Mouse (Mus musculus) embryonic facial prominence, embryonic 15.5 days (tissue): Measurements from ENCODE around the gene Dynll1. TPM values are rescaled to one million over a fixed set of nuclear protein-coding genes. Genes with fewer than 3 reads are reported as not detected.

ENCODE experiments used
- ATAC-seq: fragments of 200-750 bp; cut with Nextera tagmentation; 2 replicates; pipeline ENCODE4 v1.8.0; 2017; ENCODE audit warnings: low read depth, moderate TSS enrichment; ENCODE audit not compliant: insufficient number of reproducible peaks, low FRiP score, low TSS enrichment
- H3K27ac ChIP-seq: fragments of 300-500 bp; sonication (generic); replicated peaks from 2 replicates; pipeline ENCODE4 v1.5.1; 2015; ENCODE audit warnings: mild to moderate bottlenecking, inconsistent platforms
- H3K27me3 ChIP-seq: fragments of 300-500 bp; sonication (generic); 2 replicates; pipeline ENCODE4 v1.6.1; 2015; ENCODE audit warnings: inconsistent platforms
- H3K36me3 ChIP-seq: fragments of 300-500 bp; sonication (generic); 2 replicates; pipeline ENCODE4 v1.6.1; 2015; ENCODE audit warnings: mild to moderate bottlenecking, inconsistent platforms
- H3K4me1 ChIP-seq: fragments of 300-500 bp; sonication (generic); 2 replicates; pipeline ENCODE4 v1.6.1; 2015; ENCODE audit warnings: inconsistent platforms
- H3K4me2 ChIP-seq: fragments of 300-500 bp; sonication (generic); replicated peaks from 2 replicates; pipeline ENCODE4 v1.6.1; 2015; ENCODE audit warnings: mild to moderate bottlenecking, inconsistent platforms
- H3K4me3 ChIP-seq: fragments of 300-500 bp; sonication (generic); replicated peaks from 2 replicates; pipeline ENCODE4 v1.5.1; 2015; ENCODE audit warnings: mild to moderate bottlenecking, inconsistent platforms
- H3K9ac ChIP-seq: fragments of 300-500 bp; sonication (generic); 2 replicates; pipeline ENCODE4 v1.6.1; 2015; ENCODE audit warnings: inconsistent platforms
- H3K9me3 ChIP-seq: fragments of 300-500 bp; sonication (generic); replicated peaks from 2 replicates; pipeline ENCODE4 v1.6.1; 2016; ENCODE audit warnings: inconsistent platforms
- WGBS: fragments of 180-500 bp; shearing (Covaris S2); methylation state at CpG from one replicate; pipeline ENCODE4 v1.1.7; 2015; 5-methylcytosine and 5-hydroxymethylcytosine counted together
- polyA plus RNA-seq: library from polyadenylated mRNA; unstranded; fragments of >200 nt; fragmentation: Nextera tagmentation; extraction: Ambion mirVana; gene quantifications from 2 replicates; pipeline ENCODE4 v1.2.1, GENCODE M21; 2015

Gene Dynll1
- polyA plus RNA-seq, 1 experiment from 2014 or later, result 1,800 TPM

- H3K36me3 ChIP-seq, result peaks cover 47% of the 10 kb centered on the region
- H3K4me3 ChIP-seq, result no peak overlapping the region
- H3K4me2 ChIP-seq, result no peak overlapping the region
- WGBS, result 83% methylated on average over 14 of the region's 14 CpGs
- H3K27me3 ChIP-seq, result no peaks in the 10 kb centered on the region
- ATAC-seq, result no peak
- H3K4me1 ChIP-seq, result 0 out of 2 replicates have a peak, but pooled peaks cover 13% of the 10 kb centered on the region
- no peak overlapping the region for H3K27ac ChIP-seq
- H3K9ac ChIP-seq, result no peak overlapping the region
- H3K9me3 ChIP-seq, result no peaks in the 10 kb centered on the region
These were observed 38.1 kb downstream of the Dynll1 start for GRCm38 (mm10) chr5:115262502-115263291.

GRCm38 (mm10) chr5:115261880-115262279 lies 38.9 kb downstream of the Dynll1 start:
- Histone ChIP-seq H3K9me3 (no peaks in the 10 kb centered on the region), H3K4me2 (no peak overlapping the region), H3K27ac (no peak overlapping the region), H3K4me1 (0 out of 2 replicates have a peak, but pooled peaks cover 7% of the 10 kb centered on the region), H3K4me3 (no peak overlapping the region), H3K36me3 (peaks cover 52% of the 10 kb centered on the region), H3K9ac (no peak overlapping the region), H3K27me3 (no peaks in the 10 kb centered on the region)
- ATAC-seq, result no peak
- 84% methylated on average over 1 of the region's 1 CpGs for WGBS

GRCm38 (mm10) chr5:115261141-115261540 lies 39.7 kb downstream of the Dynll1 start:
- WGBS, result 86% methylated on average over 8 of the region's 8 CpGs
- H3K4me1 ChIP-seq, result 0 out of 2 replicates have a peak, but pooled peaks cover 2% of the 10 kb centered on the region
- no peak for ATAC-seq
- H3K27me3 ChIP-seq, result no peaks in the 10 kb centered on the region
- no peak overlapping the region for H3K4me3 ChIP-seq
- H3K27ac ChIP-seq, result no peak overlapping the region
- no peaks in the 10 kb centered on the region for H3K9me3 ChIP-seq
- H3K9ac ChIP-seq, result no peak overlapping the region
- H3K4me2 ChIP-seq, result no peak overlapping the region
- H3K36me3 ChIP-seq, result peaks cover 54% of the 10 kb centered on the region

GRCm38 (mm10) chr5:115260356-115260755 lies 40.4 kb downstream of the Dynll1 start:
- peaks cover 62% of the 10 kb centered on the region for H3K36me3 ChIP-seq
- no peak overlapping the region for H3K4me3 ChIP-seq
- H3K4me2 ChIP-seq, result no peak overlapping the region
- no peaks in the 10 kb centered on the region for H3K9me3 ChIP-seq
- 80% methylated on average over 6 of the region's 6 CpGs for WGBS
- H3K27me3 ChIP-seq, result no peaks in the 10 kb centered on the region
- ATAC-seq, result no peak
- no peak overlapping the region for H3K9ac ChIP-seq
- H3K4me1 ChIP-seq, result no peaks in the 10 kb centered on the region
- no peak overlapping the region for H3K27ac ChIP-seq

GRCm38 (mm10) chr5:115256909-115257546 lies 43.8 kb downstream of the Dynll1 start:
- ATAC-seq, result no peak
- Histone ChIP-seq H3K27me3 (no peaks in the 10 kb centered on the region), H3K9me3 (no peaks in the 10 kb centered on the region), H3K27ac (no peak overlapping the region), H3K4me1 (no peaks in the 10 kb centered on the region), H3K36me3 (peaks cover 57% of the 10 kb centered on the region), H3K4me2 (no peak overlapping the region), H3K9ac (no peak overlapping the region), H3K4me3 (no peak overlapping the region)
- whole genome bisulfite sequencing, result 92% methylated on average over 10 of the region's 10 CpGs

- no peaks in the 10 kb centered on the region for H3K9me3 ChIP-seq
- no peak for ATAC-seq
- no peaks in the 10 kb centered on the region for H3K4me1 ChIP-seq
- no peak overlapping the region for H3K4me3 ChIP-seq
- no peak overlapping the region for H3K9ac ChIP-seq
- no peaks in the 10 kb centered on the region for H3K27me3 ChIP-seq
- no peak overlapping the region for H3K4me2 ChIP-seq
- peaks cover 68% of the 10 kb centered on the region for H3K36me3 ChIP-seq
- 63% methylated on average over 1 of the region's 1 CpGs for WGBS
- H3K27ac ChIP-seq, result no peak overlapping the region
These were observed 45.3 kb downstream of the Dynll1 start for GRCm38 (mm10) chr5:115255472-115255871.

Other genes starting within 250 kb of the Dynll1 start
- 39.7 and 50.0 TPM in 2 replicates for gene Gm10401, start 202.7 kb downstream of the Dynll1 start, polyA plus RNA-seq
- gene Acads, start 181.7 kb downstream of the Dynll1 start, polyA plus RNA-seq, result 47.8 and 48.2 TPM in 2 replicates
- 41.0 and 42.2 TPM in 2 replicates for gene Unc119b, start 166.0 kb downstream of the Dynll1 start, polyA plus RNA-seq
- gene Mlec, start 142.8 kb downstream of the Dynll1 start, polyA plus RNA-seq, result 95.1 and 98.4 TPM in 2 replicates
- gene Cabp1, start 106.6 kb downstream of the Dynll1 start, polyA plus RNA-seq, result 2.6 and 3.0 TPM in 2 replicates
- gene Pop5, start 65.2 kb downstream of the Dynll1 start, polyA plus RNA-seq, result 90.1 and 92.0 TPM in 2 replicates
- 158 and 170 TPM in 2 replicates for gene Rnf10, start 28.1 kb downstream of the Dynll1 start, polyA plus RNA-seq
- gene Coq5, start 21.3 kb downstream of the Dynll1 start, polyA plus RNA-seq, result 37.3 and 37.6 TPM in 2 replicates
- gene Srsf9, start 26.2 kb upstream of the Dynll1 start, polyA plus RNA-seq, result 263 and 264 TPM in 2 replicates
- gene Gatc, start 40.2 kb upstream of the Dynll1 start, polyA plus RNA-seq, result 28.7 and 33.9 TPM in 2 replicates
- gene Triap1, start 40.2 kb upstream of the Dynll1 start, polyA plus RNA-seq, result 56.4 and 66.2 TPM in 2 replicates
- 850 and 892 TPM in 2 replicates for gene Cox6a1, start 48.0 kb upstream of the Dynll1 start, polyA plus RNA-seq
- 14.1 and 19.1 TPM in 2 replicates for gene Msi1, start 128.6 kb upstream of the Dynll1 start, polyA plus RNA-seq
- gene Pla2g1b, start 165.3 kb upstream of the Dynll1 start, polyA plus RNA-seq, result not detected in 2 replicates
- gene Sirt4, start 183.7 kb upstream of the Dynll1 start, polyA plus RNA-seq, result 29.2 and 32.8 TPM in 2 replicates
- gene Pxn, start 205.7 kb upstream of the Dynll1 start, polyA plus RNA-seq, result 51.5 and 52.8 TPM in 2 replicates